Comparison of ENCODE assay signal across 8 mouse cellular contexts in the genomic region with DNA sequence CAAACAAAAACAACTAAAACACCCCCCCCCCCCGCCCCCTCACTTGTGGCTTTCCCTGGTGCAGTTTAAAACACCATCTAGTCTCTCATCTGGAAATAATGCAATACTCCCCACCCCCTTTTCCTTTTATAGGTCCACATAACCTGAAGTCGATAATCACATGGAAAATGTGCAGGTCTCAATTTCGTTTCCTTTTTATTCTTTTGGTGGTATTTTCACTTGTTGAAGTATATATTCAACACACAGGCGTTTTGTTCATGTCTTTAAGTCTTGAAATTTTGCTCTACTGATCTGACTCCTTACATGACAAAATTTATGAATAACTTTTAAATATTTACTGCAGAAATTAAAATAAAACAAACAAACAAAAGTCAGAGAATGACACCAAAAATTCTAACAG. TPM values are rescaled to one million over a fixed set of nuclear protein-coding genes. Genes with fewer than 3 reads are reported as not detected.
A peak's percentile ranks its signal among the peaks of the same experiment; 100 is the strongest.
DNase-seq lines count a peak whose midpoint lies in the region; ATAC-seq and TF ChIP-seq lines count a peak whose summit lies in the region.

No protein-coding gene starts in this region.

- H3K36me3 ChIP-seq in CH12.LX (replicated peaks in 1 of 2; ENCODE audit: control insufficient read depth in 1 of 2, insufficient read depth in 1 of 2, low read length in 1 of 2): no peaks in the 10 kb centered on the region
- H3K36me3 ChIP-seq in forebrain, postnatal 0 days (ENCODE audit: insufficient read depth): no peaks in the 10 kb centered on the region
- no peaks in the 10 kb centered on the region for H3K36me3 ChIP-seq in liver, embryonic 11.5 days (ENCODE audit: control insufficient read depth, insufficient read depth, low read length)
- no peaks in the 10 kb centered on the region for H3K36me3 ChIP-seq in stomach, postnatal 0 days (ENCODE audit: control insufficient read depth, insufficient read depth, low read length)

- no peaks in the 10 kb centered on the region for H3K27me3 ChIP-seq in CH12.LX (replicated peaks)
- H3K27me3 ChIP-seq in forebrain, postnatal 0 days (ENCODE audit: insufficient read depth, low read length): no peaks in the 10 kb centered on the region
- H3K27me3 ChIP-seq in liver, embryonic 11.5 days (replicated peaks; ENCODE audit: control insufficient read depth, insufficient read depth, low read length): no peaks in the 10 kb centered on the region
- no peaks in the 10 kb centered on the region for H3K27me3 ChIP-seq in stomach, postnatal 0 days (ENCODE audit: control insufficient read depth, insufficient read depth, low read length)

- dilution Hi-C loops in CH12.LX (cut with MboI; ENCODE audit: extremely low pct_ligation_motif_present, extremely low pct_unique_long_range_greater_than_20kb, low sequenced_read_pairs): no loop called here

- no peaks in the 10 kb centered on the region; the same call in 1 of the 2 replicates for H3K79me2 ChIP-seq in CH12.LX (replicated peaks; ENCODE audit: control insufficient read depth, extremely low read depth, insufficient read depth, poor library complexity, severe bottlenecking)

- peaks cover 0 to 12% of the 10 kb centered on the region in 2 experiments; a peak in 1 of 4 replicates for H3K4me1 ChIP-seq in CH12.LX (ENCODE audit: control insufficient read depth in 1 of 2, insufficient read depth in 2 of 2)
- no peaks in the 10 kb centered on the region; the same call in 1 of the 2 replicates for H3K4me1 ChIP-seq in forebrain, postnatal 0 days (ENCODE audit: insufficient read depth)
- H3K4me1 ChIP-seq in liver, embryonic 11.5 days (replicated peaks; ENCODE audit: control insufficient read depth, insufficient read depth, low read length): peaks cover 13% of the 10 kb centered on the region
- H3K4me1 ChIP-seq in stomach, postnatal 0 days (replicated peaks; ENCODE audit: control insufficient read depth, insufficient read depth): no peaks in the 10 kb centered on the region

- no peak for TF ChIP-seq EP300 in CH12.LX (IDR thresholded peaks at IDR 0.05; ENCODE audit: low read length)
- no peak for TF ChIP-seq EP300 in stomach, postnatal 0 days (optimal IDR thresholded peaks at IDR 0.05)

- no peaks in the 10 kb centered on the region for H3K9me3 ChIP-seq in CH12.LX (replicated peaks; ENCODE audit: low read length)
- H3K9me3 ChIP-seq in forebrain, postnatal 0 days (ENCODE audit: low read length): no peaks in the 10 kb centered on the region
- no peaks in the 10 kb centered on the region for H3K9me3 ChIP-seq in liver, embryonic 11.5 days (ENCODE audit: control insufficient read depth, low read length)
- H3K9me3 ChIP-seq in stomach, postnatal 0 days (ENCODE audit: control insufficient read depth, low read length): no peaks in the 10 kb centered on the region

- TF ChIP-seq POLR2A in CH12.LX (IDR thresholded peaks at IDR 0.05; ENCODE audit: low read depth, low read length): no peak

- DNase-seq in gastrocnemius, adult 18-20 months (ENCODE audit: low spot score): peak; percentile 5
- DNase-seq in gastrocnemius, postnatal 36 days: no peak
- peak; percentile 27 for DNase-seq in CH12.LX (ENCODE audit: extremely low read depth)
- DNase-seq in forebrain, postnatal 0 days: peak; percentile 10
- no peak for DNase-seq in liver, embryonic 11.5 days (ENCODE audit: low spot score)
- no peak for DNase-seq in stomach, postnatal 0 days (ENCODE audit: low spot score)
- no peak for DNase-seq in layer of hippocampus, postnatal 25 days (ENCODE audit: extremely low spot score in 1 of 2, low spot score in 1 of 2)
- DNase-seq in spleen, adult 18-20 months: no peak

- intact Hi-C loops in gastrocnemius, postnatal 36 days (cut with DNase I): loop anchor here (5.0 kb wide), 2 partner anchors 396 to 656 kb away; no protein-coding TSS in a partner anchor

- H3K4me2 ChIP-seq in CH12.LX (ENCODE audit: insufficient read depth, low read depth, poor library complexity, severe bottlenecking): peak overlapping the region; percentile 100
- peak overlapping the region; percentile 68 for H3K4me2 ChIP-seq in forebrain, postnatal 0 days (ENCODE audit: low read depth)
- H3K4me2 ChIP-seq in liver, embryonic 11.5 days: peak overlapping the region; percentile 82
- peak overlapping the region; percentile 74 for H3K4me2 ChIP-seq in stomach, postnatal 0 days (replicated peaks; ENCODE audit: low read depth)

- WGBS in forebrain, postnatal 0 days: 1% methylated on average over 4 of the region's 4 CpGs
- 4% methylated on average over 4 of the region's 4 CpGs for WGBS in liver, embryonic 11.5 days
- WGBS in stomach, postnatal 0 days: 0% methylated on average over 4 of the region's 4 CpGs

- H3K4me3 ChIP-seq in CH12.LX (replicated peaks in 1 of 3; ENCODE audit: low read depth in 2 of 3, low read length in 2 of 3, poor library complexity in 1 of 3): peak overlapping the region in 2 of 3 experiments; percentile 57 to 76
- peak overlapping the region; percentile 44 for H3K4me3 ChIP-seq in forebrain, postnatal 0 days (ENCODE audit: low read depth, low read length)
- H3K4me3 ChIP-seq in liver, embryonic 11.5 days (ENCODE audit: low read depth, low read length): peak overlapping the region; percentile 64
- peak overlapping the region; percentile 53 for H3K4me3 ChIP-seq in stomach, postnatal 0 days (ENCODE audit: low read depth, low read length)

- TF ChIP-seq RAD21 in CH12.LX (IDR thresholded peaks at IDR 0.05; ENCODE audit: low read depth, low read length): no peak

- no peak overlapping the region for H3K27ac ChIP-seq in CH12.LX (ENCODE audit: insufficient read depth, low read depth)
- peak overlapping the region; percentile 74 for H3K27ac ChIP-seq in forebrain, postnatal 0 days (ENCODE audit: low read depth, low read length)
- peak overlapping the region; percentile 51; the same call in 1 of the 2 replicates for H3K27ac ChIP-seq in liver, embryonic 11.5 days (ENCODE audit: low read depth, low read length)
- H3K27ac ChIP-seq in stomach, postnatal 0 days (replicated peaks): peak overlapping the region; percentile 74

- TF ChIP-seq CTCF in CH12.LX (conservative IDR thresholded peaks at IDR 0.05 in 1 of 2, IDR thresholded peaks at IDR 0.05 in 1 of 2; ENCODE audit: low read depth in 2 of 2, low read length in 2 of 2): no peak
- TF ChIP-seq CTCF in forebrain, postnatal 0 days (IDR thresholded peaks at IDR 0.05; ENCODE audit: low read depth): no peak
- TF ChIP-seq CTCF in stomach, postnatal 0 days (IDR thresholded peaks at IDR 0.05; ENCODE audit: low read depth): no peak

- ATAC-seq in forebrain, postnatal 0 days: no peak
- ATAC-seq in liver, embryonic 11.5 days (replicated peaks; ENCODE audit: low FRiP score): no peak
- ATAC-seq in stomach, postnatal 0 days (ENCODE audit: low FRiP score, low TSS enrichment): no peak

- in situ Hi-C loops in CH12.LX (cut with MboI; ENCODE audit: low pct_ligation_motif_present, low pct_unique_long_range_greater_than_20kb, low sequenced_read_pairs): loop anchor here (10.0 kb wide), 1 partner anchor 498 kb away; no protein-coding TSS in a partner anchor

- peak overlapping the region; percentile 69 for H3K9ac ChIP-seq in CH12.LX (ENCODE audit: insufficient read depth, low read depth)
- peak overlapping the region; percentile 22; the same call in 1 of the 2 replicates for H3K9ac ChIP-seq in forebrain, postnatal 0 days
- peak overlapping the region; percentile 59 for H3K9ac ChIP-seq in liver, embryonic 11.5 days (ENCODE audit: low read depth, low read length)
- peak overlapping the region; percentile 43 for H3K9ac ChIP-seq in stomach, postnatal 0 days (ENCODE audit: low read length)

TF ChIP-seq in CH12.LX, 34 proteins besides CTCF, POLR2A, EP300 and RAD21:
- TF ChIP-seq RCOR1 (conservative IDR thresholded peaks at IDR 0.05; ENCODE audit: low read depth, low read length) (no peak), E2F4 (IDR thresholded peaks at IDR 0.05; ENCODE audit: insufficient replicate concordance, low read depth, low read length) (0 out of 2 replicates have a peak, but pooled peaks have one; percentile 17)

RNA-seq across cellular contexts. Expression of a gene that starts 1.3 kb away (rescaled TPM):
- total RNA-seq in gastrocnemius, adult 18-20 months (2021): 1 to 10 TPM; 1.1 to 1.7 TPM
- 1 to 10 TPM in 1 of 2 experiments, under 1 TPM in 1; 0.67 to 1.2 TPM for total RNA-seq in gastrocnemius, postnatal 36 days (2021)
- total RNA-seq in CH12.LX (2012; rRNA removed) (0.34 TPM in 2 replicates), CH12.LX (2014; rRNA removed) (0.72 and 1.3 TPM in 2 replicates)
- polyA plus RNA-seq in CH12.LX (2012; ENCODE audit: insufficient read length, low read depth): 1.00 and 1.1 TPM in 2 replicates
- 3.5 and 4.6 TPM in 2 replicates for total RNA-seq in forebrain, postnatal 0 days (2014; rRNA removed)
- 0.26 and 0.62 TPM in 2 replicates for polyA plus RNA-seq in forebrain, postnatal 0 days (2015; fragmentation: Nextera tagmentation; extraction: Ambion mirVana)
- polyA plus RNA-seq in liver, embryonic 11.5 days (2014; fragmentation: Nextera tagmentation; extraction: Ambion mirVana): 0.82 and 0.95 TPM in 2 replicates
- polyA plus RNA-seq in stomach, postnatal 0 days (2015; fragmentation: Nextera tagmentation; extraction: Ambion mirVana): 0.56 and 0.78 TPM in 2 replicates
- 1 to 10 TPM; 3.6 to 5.4 TPM for total RNA-seq in layer of hippocampus, postnatal 25 days (2021)

RNA-seq across cellular contexts. Expression of a gene that starts 57.7 kb away (rescaled TPM):
- 1 to 10 TPM; 7.8 to 7.9 TPM for total RNA-seq in gastrocnemius, adult 18-20 months (2021)
- total RNA-seq in gastrocnemius, postnatal 36 days (2021): 1 to 10 TPM; 5.7 to 6.4 TPM
- 14.8 and 15.6 TPM in 2 replicates for total RNA-seq in CH12.LX (2012; rRNA removed)
- 23.0 and 25.4 TPM in 2 replicates for total RNA-seq in CH12.LX (2014; rRNA removed)
- 20.7 and 22.6 TPM in 2 replicates for polyA plus RNA-seq in CH12.LX (2012; ENCODE audit: insufficient read length, low read depth)
- 7.8 and 10.0 TPM in 2 replicates for total RNA-seq in forebrain, postnatal 0 days (2014; rRNA removed)
- 4.4 and 4.6 TPM in 2 replicates for polyA plus RNA-seq in forebrain, postnatal 0 days (2015; fragmentation: Nextera tagmentation; extraction: Ambion mirVana)
- 17.0 and 18.4 TPM in 2 replicates for polyA plus RNA-seq in liver, embryonic 11.5 days (2014; fragmentation: Nextera tagmentation; extraction: Ambion mirVana)
- 6.1 TPM in 2 replicates for polyA plus RNA-seq in stomach, postnatal 0 days (2015; fragmentation: Nextera tagmentation; extraction: Ambion mirVana)
- 10 to 100 TPM; 11.6 to 14.1 TPM for total RNA-seq in layer of hippocampus, postnatal 25 days (2021)

RNA-seq across cellular contexts. Expression of a gene that starts 57.9 kb away (rescaled TPM):
- under 1 TPM; 0.25 to 0.50 TPM for total RNA-seq in gastrocnemius, adult 18-20 months (2021)
- not detected for total RNA-seq in gastrocnemius, postnatal 36 days (2021)
- total RNA-seq in CH12.LX (2012; rRNA removed) (19.0 and 28.5 TPM in 2 replicates), CH12.LX (2014; rRNA removed) (111 and 113 TPM in 2 replicates)
- polyA plus RNA-seq in CH12.LX (2012; ENCODE audit: insufficient read length, low read depth): 26.7 and 35.5 TPM in 2 replicates
- 3.5 and 10.7 TPM in 2 replicates for total RNA-seq in forebrain, postnatal 0 days (2014; rRNA removed)
- polyA plus RNA-seq in forebrain, postnatal 0 days (2015; fragmentation: Nextera tagmentation; extraction: Ambion mirVana): 13.5 and 15.2 TPM in 2 replicates
- polyA plus RNA-seq in liver, embryonic 11.5 days (2014; fragmentation: Nextera tagmentation; extraction: Ambion mirVana): 94.9 and 100.0 TPM in 2 replicates
- 23.1 and 27.5 TPM in 2 replicates for polyA plus RNA-seq in stomach, postnatal 0 days (2015; fragmentation: Nextera tagmentation; extraction: Ambion mirVana)
- total RNA-seq in layer of hippocampus, postnatal 25 days (2021): 1 to 10 TPM; 1.0 to 1.4 TPM

Comparison
In these comparisons a context has a peak if more than half of its experiments do, and no peak if none do; other contexts are left out.
1. DNase-seq: peak in gastrocnemius, adult 18-20 months (single experiment), CH12.LX (single experiment) and forebrain, postnatal 0 days (single experiment); none in gastrocnemius, postnatal 36 days (0 of 2), liver, embryonic 11.5 days (single experiment), stomach, postnatal 0 days (single experiment), layer of hippocampus, postnatal 25 days (0 of 2) and spleen, adult 18-20 months (0 of 2).
2. Peak in every context shown above with its lines, with median percentiles within 50 percentile points of each other: H3K4me2 ChIP-seq, H3K4me3 ChIP-seq and H3K9ac ChIP-seq.